Mouse (Mus musculus) heart, embryonic 16.5 days (tissue): ENCODE measurements around the gene Neil3. TPM values are rescaled to one million over a fixed set of nuclear protein-coding genes. Genes with fewer than 3 reads are reported as not detected.

Source experiments
- ATAC-seq: fragments of 200-750 bp; cut with Nextera tagmentation; replicated peaks from 2 replicates; pipeline ENCODE4 v1.8.0; 2017; ENCODE audit warnings: moderate number of reproducible peaks; ENCODE audit not compliant: insufficient read depth, low FRiP score; ENCODE audit errors: extremely low read depth
- H3K27ac ChIP-seq: fragments of 300-500 bp; sonication (generic); 2 replicates; pipeline ENCODE4 v1.5.1; 2014; ENCODE audit warnings: mild to moderate bottlenecking, low read length, control low read depth, moderate library complexity
- H3K27me3 ChIP-seq: fragments of 300-500 bp; sonication (generic); 2 replicates; pipeline ENCODE4 v1.6.1; 2014; ENCODE audit warnings: low read length, mixed read lengths; ENCODE audit not compliant: control insufficient read depth, insufficient read depth
- H3K36me3 ChIP-seq: fragments of 300-500 bp; sonication (generic); 2 replicates; pipeline ENCODE4 v1.6.1; 2014; ENCODE audit not compliant: control insufficient read depth, insufficient read depth
- H3K4me1 ChIP-seq: fragments of 300-500 bp; sonication (generic); 2 replicates; pipeline ENCODE4 v1.6.1; 2014; ENCODE audit warnings: low read length, mixed read lengths; ENCODE audit not compliant: control insufficient read depth, insufficient read depth
- H3K4me2 ChIP-seq: fragments of 300-500 bp; sonication (generic); 2 replicates; pipeline ENCODE4 v1.6.1; 2014; ENCODE audit warnings: low read depth, mild to moderate bottlenecking, control low read depth, low read length
- H3K4me3 ChIP-seq: fragments of 300-500 bp; sonication (generic); 2 replicates; pipeline ENCODE4 v1.5.1; 2014; ENCODE audit warnings: mild to moderate bottlenecking, control low read depth, low read length
- H3K9ac ChIP-seq: fragments of 300-500 bp; sonication (generic); 2 replicates; pipeline ENCODE4 v1.6.1; 2014; ENCODE audit warnings: low read length, control low read depth
- H3K9me3 ChIP-seq: fragments of 300-500 bp; sonication (generic); replicated peaks from 2 replicates; pipeline ENCODE4 v1.6.1; 2016; ENCODE audit warnings: low read length; ENCODE audit not compliant: control insufficient read depth
- WGBS: fragments of 180-500 bp; shearing (Covaris S2); extraction: QIAGEN DNeasy Blood & Tissue Kit; methylation state at CpG from one replicate; pipeline ENCODE4 v1.1.7; 2014; 5-methylcytosine and 5-hydroxymethylcytosine counted together
- polyA plus RNA-seq: library from polyadenylated mRNA; unstranded; fragments of >200 nt; fragmentation: Nextera tagmentation; extraction: Ambion mirVana; gene quantifications from 2 replicates; pipeline ENCODE4 v1.2.1, GENCODE M21; 2015

The Neil3 gene
- polyA plus RNA-seq, 1 experiment from 2014 or later, result 26.4 TPM

- H3K9me3 ChIP-seq, result no peaks in the 10 kb centered on the region
- no peak overlapping the region for H3K4me2 ChIP-seq
- no peak overlapping the region for H3K27ac ChIP-seq
- H3K4me1 ChIP-seq, result no peaks in the 10 kb centered on the region
- no peak overlapping the region for H3K4me3 ChIP-seq
- H3K36me3 ChIP-seq, result no peaks in the 10 kb centered on the region
- H3K9ac ChIP-seq, result no peak overlapping the region
- no peak for ATAC-seq
- H3K27me3 ChIP-seq, result no peaks in the 10 kb centered on the region
- WGBS, result 93% methylated on average over 7 of the region's 7 CpGs
These were observed 25.1 kb downstream of the Neil3 start for GRCm38 (mm10) chr8:53613577-53614287.

- 74% methylated on average over 7 of the region's 7 CpGs for WGBS
- H3K27me3 ChIP-seq, result no peaks in the 10 kb centered on the region
- H3K36me3 ChIP-seq, result 0 out of 2 replicates have a peak, but pooled peaks cover 2% of the 10 kb centered on the region
- no peak overlapping the region for H3K9ac ChIP-seq
- no peak overlapping the region for H3K4me3 ChIP-seq
- H3K4me1 ChIP-seq, result no peaks in the 10 kb centered on the region
- H3K4me2 ChIP-seq, result no peak overlapping the region
- ATAC-seq, result no peak
- no peaks in the 10 kb centered on the region for H3K9me3 ChIP-seq
- no peak overlapping the region for H3K27ac ChIP-seq
These were observed 26.6 kb downstream of the Neil3 start for GRCm38 (mm10) chr8:53612297-53612696.

- H3K4me1 ChIP-seq, result no peaks in the 10 kb centered on the region
- no peak overlapping the region for H3K4me3 ChIP-seq
- no peak overlapping the region for H3K9ac ChIP-seq
- no peak overlapping the region for H3K27ac ChIP-seq
- H3K4me2 ChIP-seq, result no peak overlapping the region
- 37% methylated on average over 3 of the region's 3 CpGs for WGBS
- peaks cover 8% of the 10 kb centered on the region; the same call in 1 of the 2 replicates for H3K36me3 ChIP-seq
- H3K9me3 ChIP-seq, result no peaks in the 10 kb centered on the region
- H3K27me3 ChIP-seq, result no peaks in the 10 kb centered on the region
- ATAC-seq, result no peak
These were observed 31.8 kb downstream of the Neil3 start for GRCm38 (mm10) chr8:53607040-53607439.

GRCm38 (mm10) chr8:53604906-53605305 is 34.0 kb downstream of the Neil3 start:
- Histone ChIP-seq H3K9me3 (no peaks in the 10 kb centered on the region), H3K27me3 (no peaks in the 10 kb centered on the region), H3K4me2 (no peak overlapping the region), H3K36me3 (peaks cover 10% of the 10 kb centered on the region; the same call in 1 of the 2 replicates), H3K4me3 (no peak overlapping the region), H3K9ac (no peak overlapping the region), H3K27ac (no peak overlapping the region), H3K4me1 (no peaks in the 10 kb centered on the region)
- ATAC-seq, result no peak
- 90% methylated on average over 5 of the region's 5 CpGs for WGBS

GRCm38 (mm10) chr8:53603672-53604071 is 35.2 kb downstream of the Neil3 start:
- no peak overlapping the region for H3K9ac ChIP-seq
- WGBS, result 84% methylated on average over 4 of the region's 4 CpGs
- no peaks in the 10 kb centered on the region for H3K27me3 ChIP-seq
- no peak for ATAC-seq
- H3K9me3 ChIP-seq, result no peaks in the 10 kb centered on the region
- H3K4me3 ChIP-seq, result no peak overlapping the region
- H3K36me3 ChIP-seq, result peaks cover 15% of the 10 kb centered on the region
- no peak overlapping the region for H3K4me2 ChIP-seq
- no peaks in the 10 kb centered on the region for H3K4me1 ChIP-seq
- no peak overlapping the region for H3K27ac ChIP-seq

- no peaks in the 10 kb centered on the region for H3K4me1 ChIP-seq
- no peak overlapping the region for H3K4me3 ChIP-seq
- no peaks in the 10 kb centered on the region for H3K27me3 ChIP-seq
- no peak overlapping the region for H3K4me2 ChIP-seq
- no peak overlapping the region for H3K27ac ChIP-seq
- WGBS, result 92% methylated on average over 3 of the region's 3 CpGs
- peaks cover 15% of the 10 kb centered on the region for H3K36me3 ChIP-seq
- H3K9ac ChIP-seq, result no peak overlapping the region
- no peak for ATAC-seq
- no peaks in the 10 kb centered on the region for H3K9me3 ChIP-seq
These were observed 38.0 kb downstream of the Neil3 start for GRCm38 (mm10) chr8:53600826-53601225.

GRCm38 (mm10) chr8:53600025-53600811 is 38.6 kb downstream of the Neil3 start:
- Histone ChIP-seq H3K27me3 (no peaks in the 10 kb centered on the region), H3K4me3 (no peak overlapping the region), H3K9ac (no peak overlapping the region), H3K27ac (no peak overlapping the region), H3K36me3 (peaks cover 17% of the 10 kb centered on the region), H3K4me1 (no peaks in the 10 kb centered on the region), H3K4me2 (no peak overlapping the region), H3K9me3 (no peaks in the 10 kb centered on the region)
- 91% methylated on average over 11 of the region's 11 CpGs for WGBS
- no peak for ATAC-seq

- H3K36me3 ChIP-seq, result peaks cover 14% of the 10 kb centered on the region
- no peaks in the 10 kb centered on the region for H3K4me1 ChIP-seq
- no peak overlapping the region for H3K4me2 ChIP-seq
- no peaks in the 10 kb centered on the region for H3K9me3 ChIP-seq
- no peak overlapping the region for H3K9ac ChIP-seq
- ATAC-seq, result no peak
- no peak overlapping the region for H3K4me3 ChIP-seq
- no peak overlapping the region for H3K27ac ChIP-seq
- H3K27me3 ChIP-seq, result no peaks in the 10 kb centered on the region
- 97% methylated on average over 1 of the region's 1 CpGs for WGBS
These were observed 40.8 kb downstream of the Neil3 start for GRCm38 (mm10) chr8:53598101-53598500.

GRCm38 (mm10) chr8:53591777-53592176 is 47.1 kb downstream of the Neil3 start:
- WGBS, result 93% methylated on average over 2 of the region's 2 CpGs

More at GRCm38 (mm10) chr8:53591777-53592176, 47.1 kb downstream of the Neil3 start:
- H3K36me3 ChIP-seq, result 0 out of 2 replicates have a peak, but pooled peaks cover 5% of the 10 kb centered on the region
- no peak overlapping the region for H3K4me3 ChIP-seq
- H3K27ac ChIP-seq, result no peak overlapping the region
- H3K4me2 ChIP-seq, result no peak overlapping the region
- no peaks in the 10 kb centered on the region for H3K4me1 ChIP-seq
- H3K9me3 ChIP-seq, result no peaks in the 10 kb centered on the region
- ATAC-seq, result no peak
- H3K27me3 ChIP-seq, result no peaks in the 10 kb centered on the region
- H3K9ac ChIP-seq, result no peak overlapping the region
